ENCODE assay signal across 23 mouse cellular contexts in genomic region chr4:118231861-118232260, GRCm38 (mm10).
"Had no signal": no experiment of that assay in that cellular context is flagged by ENCODE, and none has a peak within 500 bp of the region (broad histone marks: within the 10 kb centered on the region; RNA-seq: fewer than 3 reads in every experiment).

No protein-coding gene starts in this region.

- H3K4me1 ChIP-seq: limb, embryonic 12.5 days; limb, embryonic 15.5 days; midbrain, embryonic 12.5 days; midbrain, embryonic 15.5 days; neural tube, embryonic 12.5 days; neural tube, embryonic 15.5 days had no signal

- H3K9ac ChIP-seq: kidney, embryonic 15.5 days; limb, embryonic 12.5 days; limb, embryonic 15.5 days; liver, embryonic 14.5 days; liver, postnatal 0 days; lung, embryonic 14.5 days; midbrain, embryonic 12.5 days; midbrain, embryonic 15.5 days; neural tube, embryonic 12.5 days; neural tube, embryonic 15.5 days had no signal

- ATAC-seq: liver, postnatal 0 days; midbrain, embryonic 15.5 days had no signal

- DNase-seq: kidney, adult 8-10 months; kidney, postnatal 14 days; kidney, postnatal 4 days; left cerebral cortex, postnatal 4 days; liver, postnatal 0 days; lung, embryonic 14.5 days; lung, postnatal 10 days; lung, postnatal 4 days; right cerebral cortex, adult 18-20 months; right cerebral cortex, postnatal 14 days; right cerebral cortex, postnatal 4 days; thymus, adult 2 months; thymus, postnatal 25 days had no signal

- H3K4me3 ChIP-seq: kidney, embryonic 15.5 days; limb, embryonic 12.5 days; limb, embryonic 15.5 days; midbrain, embryonic 12.5 days; midbrain, embryonic 15.5 days; neural tube, embryonic 12.5 days; neural tube, embryonic 15.5 days had no signal

- H3K27me3 ChIP-seq: kidney, embryonic 15.5 days; limb, embryonic 12.5 days; limb, embryonic 15.5 days; midbrain, embryonic 12.5 days; midbrain, embryonic 15.5 days; neural tube, embryonic 12.5 days; neural tube, embryonic 15.5 days had no signal

- H3K9me3 ChIP-seq: kidney, embryonic 15.5 days; limb, embryonic 12.5 days; limb, embryonic 15.5 days; midbrain, embryonic 12.5 days; midbrain, embryonic 15.5 days; neural tube, embryonic 12.5 days; neural tube, embryonic 15.5 days had no signal

- H3K27ac ChIP-seq: kidney, embryonic 15.5 days; limb, embryonic 12.5 days; limb, embryonic 15.5 days; liver, embryonic 14.5 days; midbrain, embryonic 12.5 days; midbrain, embryonic 15.5 days; neural tube, embryonic 12.5 days; neural tube, embryonic 15.5 days; stomach, postnatal 0 days had no signal

- H3K4me2 ChIP-seq: kidney, embryonic 15.5 days; limb, embryonic 12.5 days; limb, embryonic 15.5 days; liver, embryonic 11.5 days; lung, embryonic 14.5 days; midbrain, embryonic 12.5 days; midbrain, embryonic 15.5 days; neural tube, embryonic 12.5 days; neural tube, embryonic 15.5 days had no signal
